Mouse (Mus musculus): Measurements from ENCODE around the gene Il3.

Il3 gene

GRCm38 (mm10) chr11:54287821-54288453 lies 20.9 kb upstream of the Il3 start:
- in situ Hi-C loops (cut with MboI, MseI) = loop anchor here (5.0 kb wide), 1 partner anchor 184 kb away; no protein-coding TSS in a partner anchor

GRCm38 (mm10) chr11:54271437-54271949 lies 4.4 kb upstream of the Il3 start:
- in situ Hi-C loops (cut with MboI, MseI) = no loop called here

GRCm38 (mm10) chr11:54269191-54269896 lies 2.3 kb upstream of the Il3 start:
- in situ Hi-C loops (cut with MboI, MseI) = loop anchor here (10.0 kb wide), 1 partner anchor 1025 kb away; no protein-coding TSS in a partner anchor

- in situ Hi-C loops (cut with MboI, MseI) = loop anchor here (10.0 kb wide), 1 partner anchor 1030 kb away; no protein-coding TSS in a partner anchor
These were observed 2.5 kb downstream of the Il3 start for GRCm38 (mm10) chr11:54264542-54264941.

GRCm38 (mm10) chr11:54263405-54264031 lies 3.6 kb downstream of the Il3 start:
- in situ Hi-C loops (cut with MboI, MseI) = loop anchor here (10.0 kb wide), 1 partner anchor 1031 kb away; no protein-coding TSS in a partner anchor

GRCm38 (mm10) chr11:54256624-54257376 lies 10.3 kb downstream of the Il3 start:
- in situ Hi-C loops (cut with MboI, MseI) = loop anchor here (5.0 kb wide), 1 partner anchor 259 kb away; no protein-coding TSS in a partner anchor

GRCm38 (mm10) chr11:54254114-54254513 lies 13.0 kb downstream of the Il3 start:
- in situ Hi-C loops (cut with MboI, MseI) = no loop called here

- in situ Hi-C loops (cut with MboI, MseI) = no loop called here
These were observed 16.5 kb downstream of the Il3 start for GRCm38 (mm10) chr11:54250575-54250974.

GRCm38 (mm10) chr11:54249748-54250147 lies 17.3 kb downstream of the Il3 start:
- in situ Hi-C loops (cut with MboI, MseI) = no loop called here

GRCm38 (mm10) chr11:54248940-54249717 lies 17.9 kb downstream of the Il3 start, which contains the start of gene Csf2:
Gene Csf2 (minus strand): TSS chr11:54249667.
- in situ Hi-C loops (cut with MboI, MseI) = no loop called here

- in situ Hi-C loops (cut with MboI, MseI) = no loop called here
These were observed 19.7 kb downstream of the Il3 start for GRCm38 (mm10) chr11:54247251-54247950.

GRCm38 (mm10) chr11:54244465-54244864 lies 22.6 kb downstream of the Il3 start:
- in situ Hi-C loops (cut with MboI, MseI) = no loop called here

- in situ Hi-C loops (cut with MboI, MseI) = no loop called here
These were observed 24.6 kb downstream of the Il3 start for GRCm38 (mm10) chr11:54242494-54242893.

- in situ Hi-C loops (cut with MboI, MseI) = no loop called here
These were observed 30.1 kb downstream of the Il3 start for GRCm38 (mm10) chr11:54236939-54237338.

- in situ Hi-C loops (cut with MboI, MseI) = no loop called here
These were observed 39.6 kb downstream of the Il3 start for GRCm38 (mm10) chr11:54227478-54227877.

GRCm38 (mm10) chr11:54224475-54224986 lies 42.5 kb downstream of the Il3 start:
- in situ Hi-C loops (cut with MboI, MseI) = no loop called here

- in situ Hi-C loops (cut with MboI, MseI) = no loop called here
These were observed 43.2 kb downstream of the Il3 start for GRCm38 (mm10) chr11:54223637-54224474.

GRCm38 (mm10) chr11:54219903-54220740 lies 47.0 kb downstream of the Il3 start:
- in situ Hi-C loops (cut with MboI, MseI) = no loop called here
